Mouse (Mus musculus) urinary bladder, postnatal 4 days (tissue): ENCODE measurements at regions not wholly inside any gene's neighbourhood (a gene's known extent, or its start where the extent isn't known, plus 50 kb on each side); places are given as distances from the start of the nearest gene placed in this dataset.

Source experiments
- DNase-seq, 2 experiments: peaks; one replicate each; pipeline ENCODE4 v3.0.0; 2021 to 2022; ENCODE audit warnings: low spot score in 2 of 2

GRCm38 (mm10) chr16:14800209-14800608, 106.2 kb upstream of the Efcab1 start:
- peak in 1 of 2 experiments; percentile 33 for DNase-seq

- DNase-seq, result no peak
Observed at GRCm38 (mm10) chr16:14827008-14827407, 79.4 kb upstream of the Efcab1 start.

- no peak for DNase-seq
Observed at GRCm38 (mm10) chr16:14840786-14841185, 65.6 kb upstream of the Efcab1 start.
